Mouse (Mus musculus) stomach, postnatal 0 days (tissue): ENCODE data around the gene Pdzrn3.

Experiments used
- CTCF ChIP-seq: IDR thresholded peaks from 2 replicates; pipeline ENCODE4 v1.5.1; 2016; ENCODE audit warnings: antibody characterized with exemption, low read depth, mild to moderate bottlenecking, moderate library complexity
- EP300 ChIP-seq: optimal IDR thresholded peaks from 2 replicates; pipeline ENCODE3; 2016; ENCODE audit warnings: antibody characterized with exemption

DNA sequence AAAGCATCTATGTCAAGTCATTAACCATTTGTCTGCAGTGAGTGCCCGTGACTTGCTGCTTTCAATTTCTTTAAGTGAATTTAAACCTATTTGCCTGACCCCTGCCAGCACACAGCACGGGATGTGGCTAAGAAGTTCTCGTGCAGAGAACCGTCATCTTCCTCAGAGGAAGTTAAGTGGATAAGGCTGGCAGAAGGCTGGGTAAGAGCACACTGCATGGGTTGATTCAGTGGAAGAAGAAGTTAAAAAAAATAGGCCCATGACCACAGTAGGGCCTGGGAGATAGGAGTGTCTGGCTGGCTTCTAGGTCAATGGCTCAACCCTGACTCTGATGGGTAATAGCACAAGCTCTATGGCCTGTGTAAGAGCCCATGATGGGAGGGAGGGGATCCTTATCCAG lies 131.6 kb downstream of the Pdzrn3 start:
- TF ChIP-seq CTCF (no peak), EP300 (no peak)
